Mouse (Mus musculus) heart, embryonic 14.5 days (tissue): Measurements from ENCODE around the gene Ceacam9. TPM values are rescaled to one million over a fixed set of nuclear protein-coding genes. Genes with fewer than 3 reads are reported as not detected.

ENCODE experiments used
- ATAC-seq: fragments of 200-750 bp; cut with Nextera tagmentation; 2 replicates; pipeline ENCODE4 v1.8.0; 2017; ENCODE audit warnings: low read depth, moderate TSS enrichment; ENCODE audit not compliant: insufficient number of reproducible peaks, insufficient read depth, low FRiP score
- H3K27ac ChIP-seq, 2 experiments: fragments of 200-500 bp in 1 of 2; fragments of 300-500 bp in 1 of 2; sonication (generic) in 1 of 2; replicated peaks in 1 of 2; 2 replicates each; pipeline ENCODE4 v1.5.1; 2012 to 2014; ENCODE audit warnings: low read depth in 2 of 2, low read length in 2 of 2, control low read depth in 1 of 2, mild to moderate bottlenecking in 1 of 2, mixed read lengths in 1 of 2; ENCODE audit not compliant: control insufficient read depth in 1 of 2, insufficient read depth in 1 of 2
- H3K27me3 ChIP-seq: fragments of 300-500 bp; sonication (generic); 2 replicates; pipeline ENCODE4 v1.6.1; 2014; ENCODE audit warnings: mild to moderate bottlenecking, low read length, control low read depth; ENCODE audit not compliant: control insufficient read depth, insufficient read depth
- H3K36me3 ChIP-seq: fragments of 300-500 bp; sonication (generic); 2 replicates; pipeline ENCODE4 v1.6.1; 2014; ENCODE audit warnings: mild to moderate bottlenecking, control low read depth, low read length, mixed read lengths; ENCODE audit not compliant: control insufficient read depth, insufficient read depth
- H3K4me1 ChIP-seq, 2 experiments: fragments of 200-500 bp in 1 of 2; fragments of 300-500 bp in 1 of 2; sonication (generic) in 1 of 2; 2 replicates each; pipeline ENCODE4 v1.6.1; 2012 to 2014; ENCODE audit warnings: low read length in 2 of 2, control low read depth in 1 of 2, mixed read lengths in 1 of 2; ENCODE audit not compliant: control insufficient read depth in 2 of 2, insufficient read depth in 2 of 2
- H3K4me2 ChIP-seq: fragments of 300-500 bp; sonication (generic); 2 replicates; pipeline ENCODE4 v1.6.1; 2014; ENCODE audit warnings: mild to moderate bottlenecking, low read length
- H3K4me3 ChIP-seq, 2 experiments: fragments of 200-500 bp in 1 of 2; fragments of 300-500 bp in 1 of 2; sonication (generic) in 1 of 2; 2 replicates each; pipeline ENCODE4 v1.5.1; 2012 to 2014; ENCODE audit warnings: low read length in 2 of 2, mild to moderate bottlenecking in 2 of 2, control low read depth in 1 of 2, low read depth in 1 of 2, moderate library complexity in 1 of 2; ENCODE audit not compliant: control insufficient read depth in 1 of 2, insufficient read depth in 1 of 2
- H3K9ac ChIP-seq: fragments of 300-500 bp; sonication (generic); 2 replicates; pipeline ENCODE4 v1.6.1; 2014; ENCODE audit warnings: mild to moderate bottlenecking, low read length
- H3K9me3 ChIP-seq: fragments of 300-500 bp; sonication (generic); 2 replicates; pipeline ENCODE4 v1.6.1; 2016; ENCODE audit warnings: low read length, control low read depth; ENCODE audit not compliant: control insufficient read depth
- WGBS: fragments of 180-500 bp; shearing (Covaris S2); extraction: QIAGEN DNeasy Blood & Tissue Kit; methylation state at CpG from one replicate; pipeline ENCODE4 v1.1.7; 2014; 5-methylcytosine and 5-hydroxymethylcytosine counted together
- polyA plus RNA-seq: library from polyadenylated mRNA; unstranded; fragments of >200 nt; fragmentation: Nextera tagmentation; extraction: Ambion mirVana; gene quantifications from 2 replicates; pipeline ENCODE4 v1.2.1, GENCODE M21; 2014

Ceacam9 gene
- polyA plus RNA-seq, 1 experiment from 2014 or later: not detected

DNA sequence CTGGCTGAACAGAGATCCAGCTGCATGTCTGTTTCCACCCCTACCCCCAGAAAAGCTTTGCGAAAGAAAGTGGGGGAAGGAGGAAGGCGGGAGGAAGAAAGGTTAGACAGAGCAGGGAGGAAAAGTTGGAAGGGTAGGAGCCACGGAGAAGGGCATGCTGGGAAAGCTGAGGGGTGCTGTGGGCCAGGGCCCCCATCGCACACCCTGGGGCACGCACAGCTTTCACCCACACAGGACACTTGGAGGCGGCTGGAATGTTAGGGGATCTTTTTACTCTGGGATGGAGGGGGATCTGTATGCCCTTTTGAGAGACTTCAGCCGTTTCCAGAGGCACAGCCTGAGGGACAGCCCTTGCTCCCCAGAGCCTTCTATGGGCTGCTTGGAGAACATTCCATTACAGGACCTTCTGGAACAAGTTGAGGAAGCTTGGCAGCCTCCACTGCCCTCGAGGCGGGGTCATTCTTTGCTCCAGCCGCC is 39.3 kb downstream of the Ceacam9 start:
- 52% methylated on average over 10 of the region's 10 CpGs for WGBS
- Histone ChIP-seq H3K36me3 (no peaks in the 10 kb centered on the region), H3K27me3 (no peaks in the 10 kb centered on the region), H3K4me1 (peaks cover 0 to 5% of the 10 kb centered on the region in 2 experiments; a peak in 2 of 4 replicates), H3K4me3 (no peak overlapping the region), H3K27ac (peak overlapping the region in 1 of 2 experiments; percentile 19; a peak in 1 of 4 replicates), H3K9ac (0 out of 2 replicates have a peak overlapping the region, but pooled peaks have one; percentile 1), H3K4me2 (no peak overlapping the region), H3K9me3 (no peaks in the 10 kb centered on the region)
- ATAC-seq: no peak

DNA sequence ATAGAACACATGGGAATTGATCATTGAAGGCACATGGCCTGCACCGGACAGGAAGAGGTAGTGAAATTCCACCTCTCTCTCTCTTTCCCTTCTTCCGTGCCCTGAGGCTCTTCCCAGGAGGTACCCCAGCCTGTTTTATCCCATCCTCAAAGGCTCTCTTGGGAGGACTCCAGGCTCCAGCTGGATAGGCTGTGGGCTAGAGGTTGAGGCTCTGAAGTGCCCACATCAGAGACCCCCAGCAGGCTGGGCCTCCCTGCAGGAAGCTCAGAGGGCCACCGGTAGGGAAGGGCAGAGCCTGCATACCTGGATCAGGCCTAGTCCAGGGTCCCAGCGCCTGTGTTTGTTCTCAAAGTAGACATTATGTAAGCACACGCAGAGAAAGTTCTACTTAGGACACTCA is 39.9 kb downstream of the Ceacam9 start:
- no peaks in the 10 kb centered on the region for H3K36me3 ChIP-seq
- ATAC-seq: no peak
- H3K4me1 ChIP-seq: peaks cover 5 to 10% of the 10 kb centered on the region in 2 experiments; a peak in 2 of 4 replicates
- 0 out of 4 replicates have a peak overlapping the region, but pooled peaks of 1 of the 2 experiments have one; percentile 28 for H3K27ac ChIP-seq
- H3K9me3 ChIP-seq: no peaks in the 10 kb centered on the region
- H3K4me2 ChIP-seq: no peak overlapping the region
- no peak overlapping the region for H3K4me3 ChIP-seq
- 54% methylated on average over 5 of the region's 5 CpGs for WGBS
- no peak overlapping the region for H3K9ac ChIP-seq
- H3K27me3 ChIP-seq: no peaks in the 10 kb centered on the region

DNA sequence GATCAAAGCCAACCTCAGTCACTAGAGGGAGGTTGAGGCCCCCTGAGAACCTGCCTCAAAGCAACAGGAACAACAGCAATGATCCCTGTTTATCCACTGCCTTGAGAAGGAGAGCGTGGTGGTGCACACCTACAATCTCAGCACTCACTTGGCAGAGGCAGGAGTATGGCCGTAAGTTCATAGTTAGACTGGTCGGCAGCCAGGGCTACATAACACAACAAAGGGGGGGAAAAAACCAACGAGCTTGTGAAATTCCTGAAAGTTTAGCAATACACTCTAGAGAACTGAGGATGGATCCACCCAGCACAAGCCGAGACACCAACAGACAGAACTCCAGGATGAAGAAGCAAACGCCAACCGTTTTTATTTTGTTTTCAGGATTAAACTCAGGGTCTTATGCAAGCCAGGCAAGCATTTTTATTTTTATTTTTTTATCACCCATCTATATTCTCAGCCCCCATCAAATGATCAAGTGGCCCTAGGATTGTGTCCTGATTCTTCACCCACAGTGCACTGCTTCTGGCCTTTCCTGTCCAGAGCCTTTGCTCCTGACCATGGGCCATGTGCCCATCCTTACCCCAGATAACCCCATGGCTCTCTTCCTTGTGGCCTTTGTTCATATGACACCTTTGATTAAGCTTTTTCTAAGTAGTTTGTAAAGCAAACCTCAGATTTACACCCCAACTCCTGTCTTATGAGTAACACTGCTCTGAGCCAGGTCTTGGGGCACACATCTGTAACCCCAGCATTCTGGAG is 41.9 kb downstream of the Ceacam9 start:
- no peak overlapping the region for H3K4me2 ChIP-seq
- no peak overlapping the region for H3K27ac ChIP-seq
- H3K4me3 ChIP-seq: no peak overlapping the region
- no peaks in the 10 kb centered on the region for H3K36me3 ChIP-seq
- WGBS: 80% methylated on average over 7 of the region's 7 CpGs
- no peak overlapping the region for H3K9ac ChIP-seq
- no peaks in the 10 kb centered on the region for H3K27me3 ChIP-seq
- H3K9me3 ChIP-seq: no peaks in the 10 kb centered on the region
- no peak for ATAC-seq
- H3K4me1 ChIP-seq: peaks cover 5 to 11% of the 10 kb centered on the region in 2 experiments; a peak in 2 of 4 replicates

DNA sequence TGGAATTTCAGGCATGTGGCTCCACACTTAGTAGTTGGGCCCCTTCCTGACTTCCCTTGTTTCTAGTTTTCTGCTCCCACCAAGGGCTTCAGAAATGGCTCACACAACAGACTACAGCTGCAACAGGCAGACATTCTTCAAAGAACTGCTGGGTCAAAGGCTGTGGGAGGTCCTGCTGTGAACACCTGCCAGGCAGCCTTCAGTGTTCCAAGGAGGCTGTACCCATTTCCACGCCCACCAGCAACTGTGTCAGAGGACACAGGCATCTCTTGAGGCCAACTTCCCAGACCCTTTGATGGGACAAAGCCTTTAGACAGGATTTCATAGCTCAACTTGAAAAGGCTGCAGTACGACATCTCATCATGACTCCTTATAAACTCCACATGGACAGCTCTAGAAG is 44.7 kb downstream of the Ceacam9 start:
- no peak for ATAC-seq
- no peak overlapping the region for H3K9ac ChIP-seq
- H3K9me3 ChIP-seq: 0 out of 2 replicates have a peak, but pooled peaks cover 4% of the 10 kb centered on the region
- H3K36me3 ChIP-seq: no peaks in the 10 kb centered on the region
- H3K4me3 ChIP-seq: no peak overlapping the region
- 58% methylated on average over 2 of the region's 2 CpGs for WGBS
- H3K27me3 ChIP-seq: no peaks in the 10 kb centered on the region
- no peak overlapping the region for H3K4me2 ChIP-seq
- H3K4me1 ChIP-seq: peaks cover 5 to 9% of the 10 kb centered on the region in 2 experiments; a peak in 2 of 4 replicates
- no peak overlapping the region for H3K27ac ChIP-seq

Other genes with a start within 250 kb of the Ceacam9 start
- gene Npas1, start 244.2 kb upstream of the Ceacam9 start, polyA plus RNA-seq: 0.20 TPM in 1 of 2 replicates, not detected in the other
- gene Arhgap35, start 106.9 kb upstream of the Ceacam9 start, polyA plus RNA-seq: 16.7 and 18.0 TPM in 2 replicates
- gene Ceacam15, start 46.2 kb upstream of the Ceacam9 start, polyA plus RNA-seq: 0.47 and 0.66 TPM in 2 replicates
- gene Ap2s1, start 16.5 kb downstream of the Ceacam9 start, polyA plus RNA-seq: 237 and 256 TPM in 2 replicates
- 27.7 and 30.3 TPM in 2 replicates for gene Slc1a5, start 59.4 kb downstream of the Ceacam9 start, polyA plus RNA-seq
- gene Strn4, start 94.0 kb downstream of the Ceacam9 start, polyA plus RNA-seq: 90.9 and 91.4 TPM in 2 replicates
- gene Fkrp, start 94.8 kb downstream of the Ceacam9 start, polyA plus RNA-seq: 30.3 and 30.9 TPM in 2 replicates
- 11.2 and 12.5 TPM in 2 replicates for gene Prkd2, start 121.0 kb downstream of the Ceacam9 start, polyA plus RNA-seq
- 13.2 and 13.8 TPM in 2 replicates for gene Dact3, start 153.4 kb downstream of the Ceacam9 start, polyA plus RNA-seq
- gene Gng8, start 169.9 kb downstream of the Ceacam9 start, polyA plus RNA-seq: 4.2 and 6.9 TPM in 2 replicates
- 0.38 and 0.57 TPM in 2 replicates for gene Ptgir, start 184.6 kb downstream of the Ceacam9 start, polyA plus RNA-seq
- gene Calm3, start 202.2 kb downstream of the Ceacam9 start, polyA plus RNA-seq: 119 and 152 TPM in 2 replicates
- 2.8 TPM in 2 replicates for gene Pnmal2, start 222.8 kb downstream of the Ceacam9 start, polyA plus RNA-seq
- 0.04 and 0.45 TPM in 2 replicates for gene Pnmal1, start 237.8 kb downstream of the Ceacam9 start, polyA plus RNA-seq